Mouse (Mus musculus) embryonic facial prominence, embryonic 14.5 days (tissue): ENCODE measurements around the gene Opn5. TPM values are rescaled to one million over a fixed set of nuclear protein-coding genes. Genes with fewer than 3 reads are reported as not detected.

ENCODE experiments used
- ATAC-seq: fragments of 200-750 bp; cut with Nextera tagmentation; 2 replicates; pipeline ENCODE4 v1.8.0; 2017; ENCODE audit warnings: low read depth, moderate number of reproducible peaks, moderate TSS enrichment
- DNase-seq: peaks from one replicate; pipeline ENCODE4 v3.0.0-alpha.2; 2015; ENCODE audit warnings: low spot score
- H3K27ac ChIP-seq: fragments of 300-500 bp; sonication (generic); replicated peaks from 2 replicates; pipeline ENCODE4 v1.5.1; 2014; ENCODE audit warnings: low read depth, mild to moderate bottlenecking, low read length, moderate library complexity
- H3K27me3 ChIP-seq: fragments of 300-500 bp; sonication (generic); replicated peaks from 2 replicates; pipeline ENCODE4 v1.6.1; 2014; ENCODE audit warnings: low read length; ENCODE audit not compliant: control insufficient read depth, insufficient read depth
- H3K36me3 ChIP-seq: fragments of 300-500 bp; sonication (generic); 2 replicates; pipeline ENCODE4 v1.6.1; 2014; ENCODE audit warnings: low read length, mixed read lengths; ENCODE audit not compliant: control insufficient read depth, insufficient read depth
- H3K4me1 ChIP-seq: fragments of 300-500 bp; sonication (generic); 2 replicates; pipeline ENCODE4 v1.6.1; 2014; ENCODE audit warnings: antibody characterized with exemption, low read length; ENCODE audit not compliant: control insufficient read depth, insufficient read depth
- H3K4me2 ChIP-seq: fragments of 300-500 bp; sonication (generic); 2 replicates; pipeline ENCODE4 v1.6.1; 2014; ENCODE audit warnings: low read depth, mild to moderate bottlenecking, low read length, moderate library complexity, mixed read lengths
- H3K4me3 ChIP-seq: fragments of 300-500 bp; sonication (generic); 2 replicates; pipeline ENCODE4 v1.5.1; 2014; ENCODE audit warnings: low read depth, mild to moderate bottlenecking, low read length
- H3K9ac ChIP-seq: fragments of 300-500 bp; sonication (generic); 2 replicates; pipeline ENCODE4 v1.6.1; 2014; ENCODE audit warnings: low read depth, mild to moderate bottlenecking, low read length, moderate library complexity, mixed read lengths
- H3K9me3 ChIP-seq: fragments of 300-500 bp; sonication (generic); 2 replicates; pipeline ENCODE4 v1.6.1; 2016; ENCODE audit warnings: low read length; ENCODE audit not compliant: control insufficient read depth
- WGBS: fragments of 180-500 bp; shearing (Covaris S2); extraction: QIAGEN DNeasy Blood & Tissue Kit; methylation state at CpG from one replicate; pipeline ENCODE4 v1.1.7; 2014; 5-methylcytosine and 5-hydroxymethylcytosine counted together
- polyA plus RNA-seq: library from polyadenylated mRNA; unstranded; fragments of >200 nt; fragmentation: Nextera tagmentation; extraction: Ambion mirVana; gene quantifications from 2 replicates; pipeline ENCODE4 v1.2.1, GENCODE M21; 2014

Gene Opn5
- polyA plus RNA-seq, 1 experiment from 2014 or later, result not detected

DNA sequence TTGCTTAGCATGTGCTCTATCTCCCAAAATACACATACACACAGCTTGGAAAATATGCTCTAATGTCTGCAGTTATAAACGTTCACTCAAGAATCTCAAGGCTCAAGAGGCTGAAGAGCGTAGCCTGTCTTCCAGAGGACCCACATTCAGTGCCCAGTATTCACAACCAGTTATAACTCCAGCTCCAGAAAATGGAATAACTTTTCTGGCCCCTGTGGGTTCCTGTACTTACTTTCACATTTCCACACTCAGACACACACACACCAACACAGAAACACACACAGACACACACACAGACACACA is 28.2 kb downstream of the Opn5 start:
- WGBS, result 83% methylated on average over 2 of the region's 2 CpGs
- no peaks in the 10 kb centered on the region for H3K36me3 ChIP-seq
- no peak overlapping the region for H3K9ac ChIP-seq
- 0 out of 2 replicates have a peak, but pooled peaks cover 3% of the 10 kb centered on the region for H3K4me1 ChIP-seq
- ATAC-seq (no peak), DNase-seq (no peak)
- H3K4me2 ChIP-seq, result no peak overlapping the region
- no peaks in the 10 kb centered on the region for H3K9me3 ChIP-seq
- no peak overlapping the region for H3K4me3 ChIP-seq
- H3K27ac ChIP-seq, result no peak overlapping the region
- H3K27me3 ChIP-seq, result no peaks in the 10 kb centered on the region

DNA sequence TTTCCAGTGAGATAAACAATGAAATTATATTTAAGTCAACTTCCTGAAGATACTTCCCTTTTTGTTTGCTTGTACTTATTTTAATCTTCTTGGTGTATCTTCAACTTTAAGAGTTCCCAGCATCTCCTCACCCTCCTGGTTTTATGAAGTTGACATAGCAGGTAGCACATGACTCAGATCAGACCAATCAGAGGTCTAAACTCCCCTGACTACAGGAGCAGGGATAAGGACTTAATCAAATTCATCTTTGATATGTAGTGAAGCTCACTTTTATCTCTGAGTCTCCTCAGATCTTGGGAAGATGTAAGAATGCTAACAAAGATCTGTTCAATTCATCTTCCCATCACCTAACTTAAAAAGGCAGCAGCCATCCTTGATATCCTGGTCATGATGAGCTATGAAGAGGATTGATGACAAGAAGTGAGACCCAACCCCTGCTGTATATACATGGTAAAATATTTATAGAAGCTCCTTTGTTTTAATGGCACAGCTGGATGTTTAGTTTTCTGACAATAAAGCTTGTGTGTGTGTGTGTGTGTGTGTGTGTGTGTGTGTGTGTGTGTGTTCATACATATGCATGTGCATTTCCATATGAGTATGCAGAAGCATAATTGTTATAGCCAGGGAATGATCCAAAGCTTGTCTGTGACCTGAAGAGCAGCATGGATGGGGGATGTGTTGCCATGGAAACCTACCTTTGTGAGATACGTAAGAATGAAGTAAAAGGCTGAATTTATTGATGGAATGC is 28.7 kb downstream of the Opn5 start:
- 75% methylated on average over 1 of the region's 1 CpGs for WGBS

DNA sequence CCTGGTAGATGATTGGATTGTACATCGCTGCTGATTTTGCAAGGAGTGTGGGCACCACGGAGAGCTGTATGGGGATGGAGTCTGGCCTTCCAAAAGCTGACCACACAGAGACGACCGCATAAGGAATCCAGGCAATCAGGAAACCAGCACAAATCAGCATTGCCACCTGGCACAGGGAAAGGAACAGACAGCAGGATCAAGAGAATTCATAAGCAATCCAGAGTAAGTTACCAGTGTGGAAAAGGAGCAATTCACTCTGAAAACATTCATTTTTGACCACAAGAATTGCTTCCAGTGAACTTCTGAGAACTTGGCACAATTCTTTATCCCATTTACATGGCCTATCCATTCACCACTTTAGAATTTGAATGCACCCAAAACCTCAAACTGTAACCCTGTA is 30.6 kb downstream of the Opn5 start:
- no peak overlapping the region for H3K4me2 ChIP-seq
- WGBS, result 64% methylated on average over 4 of the region's 4 CpGs
- peak; percentile 68 for DNase-seq
- H3K9me3 ChIP-seq, result no peaks in the 10 kb centered on the region
- H3K27ac ChIP-seq, result no peak overlapping the region
- no peaks in the 10 kb centered on the region for H3K36me3 ChIP-seq
- 0 out of 2 replicates have a peak, but pooled peaks cover 12% of the 10 kb centered on the region for H3K4me1 ChIP-seq
- no peaks in the 10 kb centered on the region for H3K27me3 ChIP-seq
- H3K9ac ChIP-seq, result no peak overlapping the region
- no peak overlapping the region for H3K4me3 ChIP-seq
- peak; percentile 71 for ATAC-seq

More for the DNA sequence above, 28.7 kb downstream of the Opn5 start:
- no peak overlapping the region for H3K4me2 ChIP-seq
- H3K9ac ChIP-seq, result no peak overlapping the region
- H3K27ac ChIP-seq, result no peak overlapping the region
- H3K36me3 ChIP-seq, result no peaks in the 10 kb centered on the region
- 0 out of 2 replicates have a peak, but pooled peaks cover 6% of the 10 kb centered on the region for H3K4me1 ChIP-seq
- H3K27me3 ChIP-seq, result no peaks in the 10 kb centered on the region
- no peaks in the 10 kb centered on the region for H3K9me3 ChIP-seq
- ATAC-seq, result no peak
- no peak for DNase-seq
- H3K4me3 ChIP-seq, result no peak overlapping the region

DNA sequence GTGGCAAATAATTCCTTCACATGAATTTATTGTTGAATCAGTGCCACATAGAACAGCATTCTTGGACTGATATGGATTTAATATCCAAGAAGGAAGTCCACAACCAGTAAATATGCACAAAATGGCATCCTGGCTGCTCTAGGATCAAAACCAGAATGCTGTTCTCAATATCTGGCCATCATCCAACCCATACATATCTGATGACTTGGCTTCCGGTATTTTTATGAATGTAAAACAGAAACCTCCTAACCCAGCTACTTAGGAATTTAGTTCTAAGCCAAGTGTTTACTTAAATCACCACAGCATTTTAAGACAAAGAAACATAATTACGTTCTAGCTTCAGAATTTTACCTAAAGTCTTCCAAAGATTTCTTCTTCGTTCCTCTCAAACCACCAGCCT is 31.0 kb downstream of the Opn5 start:
- no peak overlapping the region for H3K9ac ChIP-seq
- H3K27ac ChIP-seq, result no peak overlapping the region
- no peak overlapping the region for H3K4me2 ChIP-seq
- DNase-seq, result peak; percentile 58
- 0 out of 2 replicates have a peak, but pooled peaks cover 12% of the 10 kb centered on the region for H3K4me1 ChIP-seq
- no peak for ATAC-seq
- no peaks in the 10 kb centered on the region for H3K36me3 ChIP-seq
- no peaks in the 10 kb centered on the region for H3K27me3 ChIP-seq
- no peaks in the 10 kb centered on the region for H3K9me3 ChIP-seq
- 49% methylated on average over 3 of the region's 3 CpGs for WGBS
- no peak overlapping the region for H3K4me3 ChIP-seq

DNA sequence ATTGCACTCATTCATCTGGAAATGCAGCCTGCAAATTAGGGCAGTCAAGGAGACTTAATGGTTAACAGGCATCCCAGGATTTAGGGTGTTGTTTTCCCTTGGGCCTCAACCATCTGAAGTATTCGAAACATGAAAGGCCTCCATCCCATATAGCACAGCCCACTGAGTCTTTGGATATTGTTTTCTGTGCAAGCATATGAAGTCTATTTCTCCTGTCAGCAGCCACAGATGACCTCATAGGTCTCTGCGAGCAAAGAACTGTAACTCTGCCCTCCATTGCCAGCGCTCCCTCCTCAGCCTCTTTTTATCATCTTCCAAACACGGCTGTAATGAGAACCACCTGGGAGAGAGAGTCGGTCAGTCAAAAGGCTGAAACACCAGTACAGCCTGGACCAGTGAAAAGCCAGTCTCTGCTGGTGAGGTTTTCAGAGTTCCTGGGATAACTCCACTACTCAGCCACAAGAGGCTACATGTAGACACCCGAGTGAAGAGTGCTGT is 34.5 kb downstream of the Opn5 start:
- no peak overlapping the region for H3K9ac ChIP-seq
- H3K9me3 ChIP-seq, result no peaks in the 10 kb centered on the region
- ATAC-seq (peak; percentile 89), DNase-seq (peak; percentile 84)
- peak overlapping the region; percentile 27 for H3K4me2 ChIP-seq
- no peak overlapping the region for H3K4me3 ChIP-seq
- H3K27me3 ChIP-seq, result no peaks in the 10 kb centered on the region
- H3K27ac ChIP-seq, result 0 out of 2 replicates have a peak overlapping the region, but pooled peaks have one; percentile 40
- no peaks in the 10 kb centered on the region for H3K36me3 ChIP-seq
- 11% methylated on average over 6 of the region's 6 CpGs for WGBS
- 0 out of 2 replicates have a peak, but pooled peaks cover 12% of the 10 kb centered on the region for H3K4me1 ChIP-seq

DNA sequence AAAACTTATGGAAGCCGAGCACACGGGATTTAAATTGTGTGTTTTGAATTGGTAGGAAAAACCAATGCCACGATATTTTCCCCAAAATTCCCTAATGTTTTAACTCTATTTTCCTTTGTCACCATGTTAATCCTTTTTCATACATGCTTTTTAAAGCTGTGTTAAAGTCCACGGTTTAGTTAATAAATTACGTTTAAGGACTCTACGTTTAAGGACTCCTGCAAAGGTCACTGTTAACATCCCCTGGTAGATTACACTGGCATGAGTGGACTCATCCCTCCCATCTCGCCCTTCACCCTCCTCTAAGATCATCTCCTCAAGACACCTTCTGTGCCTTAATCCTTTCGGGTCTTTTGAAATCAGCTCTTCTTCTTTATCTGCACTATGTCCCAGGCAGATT is 37.4 kb downstream of the Opn5 start:
- 0 out of 2 replicates have a peak, but pooled peaks cover 12% of the 10 kb centered on the region for H3K4me1 ChIP-seq
- H3K27ac ChIP-seq, result no peak overlapping the region
- no peaks in the 10 kb centered on the region for H3K27me3 ChIP-seq
- H3K9me3 ChIP-seq, result no peaks in the 10 kb centered on the region
- WGBS, result 84% methylated on average over 8 of the region's 8 CpGs
- H3K9ac ChIP-seq, result no peak overlapping the region
- no peak overlapping the region for H3K4me3 ChIP-seq
- no peaks in the 10 kb centered on the region for H3K36me3 ChIP-seq
- ATAC-seq, result no peak
- DNase-seq, result no peak
- no peak overlapping the region for H3K4me2 ChIP-seq

DNA sequence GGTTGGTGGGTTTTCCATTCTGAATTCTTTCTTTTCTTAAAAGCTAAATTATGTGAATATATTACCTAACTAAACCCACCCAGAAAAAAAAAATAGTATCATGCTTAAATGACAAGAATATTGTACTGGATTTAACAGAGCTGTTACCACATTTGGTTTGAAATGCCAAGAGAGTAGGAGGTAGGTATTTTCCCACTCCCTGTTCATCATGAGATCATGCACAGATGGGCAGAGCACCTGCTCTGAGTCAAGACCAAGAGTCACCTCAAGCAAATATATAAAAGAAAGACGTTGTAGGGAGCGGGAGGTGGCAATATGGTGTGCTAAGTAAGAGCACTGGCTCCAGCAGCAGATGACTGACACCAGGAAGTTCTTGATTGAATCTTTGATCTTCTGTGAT is 61.6 kb downstream of the Opn5 start:
- Histone ChIP-seq H3K9ac (no peak overlapping the region), H3K4me2 (no peak overlapping the region), H3K4me3 (no peak overlapping the region), H3K27me3 (no peaks in the 10 kb centered on the region), H3K4me1 (no peaks in the 10 kb centered on the region), H3K27ac (no peak overlapping the region), H3K36me3 (no peaks in the 10 kb centered on the region), H3K9me3 (no peaks in the 10 kb centered on the region)
- ATAC-seq, result no peak
- no peak for DNase-seq
- WGBS, result 85% methylated on average over 2 of the region's 2 CpGs

DNA sequence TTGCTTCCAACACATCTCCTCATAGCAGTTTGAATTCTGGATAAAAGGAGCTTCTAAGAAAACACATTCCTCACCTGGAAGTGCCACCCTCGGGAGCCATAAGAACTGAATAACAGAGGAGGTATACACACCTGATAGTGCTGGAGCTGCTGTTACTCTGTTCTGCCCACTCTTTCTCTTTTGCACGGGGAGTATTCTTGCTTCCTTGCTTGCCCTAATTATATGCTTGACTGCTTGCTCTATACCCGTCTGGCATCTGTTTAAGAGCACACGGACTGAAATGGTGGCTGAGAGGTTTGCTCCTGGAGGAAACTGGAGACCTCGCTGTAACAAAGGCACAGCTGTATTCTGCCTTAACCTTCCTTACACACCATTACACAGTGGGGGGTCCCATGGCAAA is 81.0 kb downstream of the Opn5 start:
- Histone ChIP-seq H3K9me3 (no peaks in the 10 kb centered on the region), H3K27ac (no peak overlapping the region), H3K36me3 (no peaks in the 10 kb centered on the region), H3K4me3 (no peak overlapping the region), H3K4me1 (no peaks in the 10 kb centered on the region), H3K4me2 (no peak overlapping the region), H3K27me3 (no peaks in the 10 kb centered on the region), H3K9ac (no peak overlapping the region)
- DNase-seq (no peak), ATAC-seq (0 out of 2 replicates have a peak, but pooled peaks have one; percentile 33)
- 26% methylated on average over 5 of the region's 5 CpGs for WGBS
